In genomic region chr8:8256327-8256726, GRCm38 (mm10) we compare ENCODE assay signal across 26 mouse cellular contexts.
DNase-seq lines count a peak whose midpoint lies in the region; ATAC-seq lines count a peak whose summit lies in the region.
"Had no signal": no experiment of that assay in that cellular context is flagged by ENCODE, and none has a peak within 500 bp of the region (broad histone marks: within the 10 kb centered on the region; RNA-seq: fewer than 3 reads in every experiment).

No protein-coding gene starts in this region.

- H3K4me1 ChIP-seq in neural tube, embryonic 15.5 days: peaks cover 6% of the 10 kb centered on the region; the same call in 1 of the 2 replicates
- H3K4me1 ChIP-seq: megakaryocyte, embryonic 14.5 days had no signal

- no peak for ATAC-seq in neural tube, embryonic 15.5 days (ENCODE audit: low FRiP score)
- ATAC-seq: forebrain, postnatal 0 days; liver, postnatal 0 days; Patski had no signal

- intact Hi-C loops in left cerebral cortex, postnatal 14 days (cut with DNase I): no loop called here

- H3K4me3 ChIP-seq in neural tube, embryonic 15.5 days (replicated peaks): no peak overlapping the region
- H3K4me3 ChIP-seq: gastrocnemius, adult 2 months; heart, embryonic 15.5 days; hindbrain, embryonic 13.5 days; megakaryocyte, embryonic 14.5 days; myocyte had no signal

- no peaks in the 10 kb centered on the region for H3K27me3 ChIP-seq in neural tube, embryonic 15.5 days (replicated peaks)
- H3K27me3 ChIP-seq: heart, embryonic 15.5 days; hindbrain, embryonic 13.5 days; megakaryocyte, embryonic 14.5 days; Patski had no signal

- H3K36me3 ChIP-seq in neural tube, embryonic 15.5 days: no peaks in the 10 kb centered on the region
- H3K36me3 ChIP-seq: heart, embryonic 15.5 days; hindbrain, embryonic 13.5 days had no signal

- no peaks in the 10 kb centered on the region for H3K9me3 ChIP-seq in neural tube, embryonic 15.5 days (replicated peaks)
- H3K9me3 ChIP-seq: heart, embryonic 15.5 days; hindbrain, embryonic 13.5 days had no signal

- DNase-seq in neural tube, embryonic 10.5 days (ENCODE audit: extremely low spot score, low spot score): peak; percentile 18
- peak; percentile 50 for DNase-seq in embryo, embryonic 11 days
- DNase-seq in forelimb bud, embryonic 11.5 days (ENCODE audit: low read depth, low spot score): peak; percentile 76
- no peak for DNase-seq in ovary, postnatal 10 days (ENCODE audit: low spot score)
- DNase-seq in left cerebral cortex, postnatal 14 days (ENCODE audit: low spot score in 2 of 2): no peak
- DNase-seq in thymus, postnatal 0 days (ENCODE audit: low spot score): no peak
- DNase-seq: adrenal gland, adult 2 months; cerebellum, adult 11 months; cerebellum, adult 9-11 months; forebrain, postnatal 0 days; gastrocnemius, adult 2 months; heart, postnatal 36 days; kidney, adult 2 months; layer of hippocampus, adult 9-11 months; liver, postnatal 0 days; midbrain, embryonic 14.5 days; spleen, adult 18-20 months; thymus, postnatal 36 days had no signal

- no peak overlapping the region for H3K4me2 ChIP-seq in neural tube, embryonic 15.5 days
- H3K4me2 ChIP-seq: heart, embryonic 15.5 days; hindbrain, embryonic 13.5 days; liver, embryonic 11.5 days had no signal

- WGBS in neural tube, embryonic 15.5 days: 46% methylated on average over 1 of the region's 1 CpGs

- no peak overlapping the region for H3K27ac ChIP-seq in neural tube, embryonic 15.5 days (replicated peaks)
- H3K27ac ChIP-seq: gastrocnemius, adult 2 months; heart, embryonic 15.5 days; hindbrain, embryonic 13.5 days; kidney, postnatal 0 days had no signal

- H3K9ac ChIP-seq in neural tube, embryonic 15.5 days (replicated peaks): no peak overlapping the region
- H3K9ac ChIP-seq: forebrain, postnatal 0 days; heart, embryonic 15.5 days; hindbrain, embryonic 13.5 days; liver, postnatal 0 days had no signal

Comparison
In these comparisons a context has a peak if more than half of its experiments do, and no peak if none do; other contexts are left out.
1. DNase-seq: peak in neural tube, embryonic 10.5 days (single experiment), embryo, embryonic 11 days (single experiment) and forelimb bud, embryonic 11.5 days (single experiment); none in ovary, postnatal 10 days (single experiment), left cerebral cortex, postnatal 14 days (0 of 2) and thymus, postnatal 0 days (single experiment).